11 mouse cellular contexts compared by ENCODE assay signal in genomic region chr4:44602257-44602801, GRCm38 (mm10).
DNase-seq lines count a peak whose midpoint lies in the region; ATAC-seq lines count a peak whose summit lies in the region.
"Had no signal": no experiment of that assay in that cellular context is flagged by ENCODE, and none has a peak within 500 bp of the region (broad histone marks: within the 10 kb centered on the region; RNA-seq: fewer than 3 reads in every experiment).

No protein-coding gene starts in this region.

- H3K4me2 ChIP-seq in midbrain, embryonic 11.5 days: no peak overlapping the region
- H3K4me2 ChIP-seq in midbrain, embryonic 16.5 days (ENCODE audit: low read length): no peak overlapping the region
- H3K4me2 ChIP-seq in heart, embryonic 11.5 days: no peak overlapping the region
- H3K4me2 ChIP-seq: intestine, embryonic 15.5 days had no signal

- no peaks in the 10 kb centered on the region for H3K27me3 ChIP-seq in midbrain, embryonic 11.5 days (ENCODE audit: control insufficient read depth, insufficient read depth, low read length)
- H3K27me3 ChIP-seq in midbrain, embryonic 16.5 days (ENCODE audit: control insufficient read depth, insufficient read depth, low read depth, low read length): no peaks in the 10 kb centered on the region
- H3K27me3 ChIP-seq in embryonic facial prominence, embryonic 10.5 days (replicated peaks; ENCODE audit: low read depth, poor library complexity, severe bottlenecking): 0 out of 2 replicates have a peak, but pooled peaks cover 7% of the 10 kb centered on the region
- peaks cover 2% of the 10 kb centered on the region; the same call in 1 of the 2 replicates for H3K27me3 ChIP-seq in heart, embryonic 11.5 days (ENCODE audit: control insufficient read depth, insufficient read depth, low read length)
- H3K27me3 ChIP-seq: intestine, embryonic 15.5 days had no signal

- H3K9me3 ChIP-seq in midbrain, embryonic 11.5 days (ENCODE audit: control insufficient read depth, low read length): no peaks in the 10 kb centered on the region
- no peaks in the 10 kb centered on the region for H3K9me3 ChIP-seq in midbrain, embryonic 16.5 days (replicated peaks; ENCODE audit: control insufficient read depth, low read length, poor library complexity, severe bottlenecking)
- no peaks in the 10 kb centered on the region for H3K9me3 ChIP-seq in embryonic facial prominence, embryonic 10.5 days
- H3K9me3 ChIP-seq in heart, embryonic 11.5 days (replicated peaks; ENCODE audit: control insufficient read depth, low read length): no peaks in the 10 kb centered on the region
- H3K9me3 ChIP-seq: intestine, embryonic 15.5 days had no signal

- H3K36me3 ChIP-seq in midbrain, embryonic 11.5 days (ENCODE audit: control insufficient read depth, insufficient read depth, low read length): no peaks in the 10 kb centered on the region
- H3K36me3 ChIP-seq in midbrain, embryonic 16.5 days (ENCODE audit: control insufficient read depth, insufficient read depth, low read length): no peaks in the 10 kb centered on the region
- no peaks in the 10 kb centered on the region for H3K36me3 ChIP-seq in embryonic facial prominence, embryonic 10.5 days (replicated peaks)
- no peaks in the 10 kb centered on the region for H3K36me3 ChIP-seq in heart, embryonic 11.5 days (ENCODE audit: control insufficient read depth, insufficient read depth, low read length)
- H3K36me3 ChIP-seq: intestine, embryonic 15.5 days had no signal

- no peak overlapping the region for H3K27ac ChIP-seq in midbrain, embryonic 11.5 days (ENCODE audit: low read depth, low read length)
- no peak overlapping the region for H3K27ac ChIP-seq in midbrain, embryonic 16.5 days (ENCODE audit: low read length)
- no peak overlapping the region for H3K27ac ChIP-seq in embryonic facial prominence, embryonic 10.5 days (replicated peaks)
- H3K27ac ChIP-seq in heart, embryonic 11.5 days (ENCODE audit: low read depth, low read length): no peak overlapping the region
- H3K27ac ChIP-seq: intestine, embryonic 15.5 days had no signal

- no peak for ATAC-seq in midbrain, embryonic 11.5 days (ENCODE audit: low FRiP score)
- ATAC-seq in midbrain, embryonic 16.5 days: no peak
- no peak for ATAC-seq in heart, embryonic 11.5 days (replicated peaks; ENCODE audit: insufficient number of reproducible peaks, low FRiP score, low TSS enrichment)
- ATAC-seq: forebrain, postnatal 0 days; intestine, embryonic 15.5 days had no signal

- peak; percentile 86 for DNase-seq in midbrain, embryonic 11.5 days (ENCODE audit: low spot score, missing footprints)
- peak; percentile 62 for DNase-seq in embryonic facial prominence, embryonic 10.5 days (ENCODE audit: low spot score)
- DNase-seq in kidney, postnatal 10 days: peak; percentile 48
- DNase-seq in layer of hippocampus, postnatal 36 days: no peak
- no peak for DNase-seq in spleen, adult 18-20 months
- DNase-seq: cerebellum, adult 9-10 months; forebrain, postnatal 0 days; right cerebral cortex, postnatal 14 days had no signal

- WGBS in midbrain, embryonic 11.5 days: 6% methylated on average over 5 of the region's 5 CpGs
- WGBS in midbrain, embryonic 16.5 days: 18% methylated on average over 5 of the region's 5 CpGs
- WGBS in embryonic facial prominence, embryonic 10.5 days: 3% methylated on average over 5 of the region's 5 CpGs
- 22% methylated on average over 4 of the region's 5 CpGs for WGBS in heart, embryonic 11.5 days (ENCODE audit: insufficient replicate concordance)

- H3K4me3 ChIP-seq in midbrain, embryonic 11.5 days (ENCODE audit: low read depth, low read length): no peak overlapping the region
- no peak overlapping the region for H3K4me3 ChIP-seq in midbrain, embryonic 16.5 days (ENCODE audit: low read depth, low read length)
- H3K4me3 ChIP-seq in embryonic facial prominence, embryonic 10.5 days: no peak overlapping the region
- no peak overlapping the region for H3K4me3 ChIP-seq in heart, embryonic 11.5 days (ENCODE audit: low read depth, low read length)
- H3K4me3 ChIP-seq: intestine, embryonic 15.5 days had no signal

- peaks cover 5% of the 10 kb centered on the region; the same call in 1 of the 2 replicates for H3K4me1 ChIP-seq in midbrain, embryonic 11.5 days (ENCODE audit: control insufficient read depth, insufficient read depth, low read length)
- peaks cover 10% of the 10 kb centered on the region for H3K4me1 ChIP-seq in midbrain, embryonic 16.5 days (ENCODE audit: control insufficient read depth, insufficient read depth, low read length)
- peaks cover 41% of the 10 kb centered on the region for H3K4me1 ChIP-seq in embryonic facial prominence, embryonic 10.5 days
- no peaks in the 10 kb centered on the region; the same call in 1 of the 2 replicates for H3K4me1 ChIP-seq in heart, embryonic 11.5 days (ENCODE audit: control insufficient read depth, insufficient read depth, low read length)

- no peak overlapping the region for H3K9ac ChIP-seq in midbrain, embryonic 11.5 days (ENCODE audit: low read length)
- no peak overlapping the region for H3K9ac ChIP-seq in midbrain, embryonic 16.5 days (ENCODE audit: low read depth, low read length)
- no peak overlapping the region for H3K9ac ChIP-seq in heart, embryonic 11.5 days (ENCODE audit: low read depth, low read length)
- H3K9ac ChIP-seq: forebrain, postnatal 0 days; intestine, embryonic 15.5 days had no signal

Comparison
In these comparisons a context has a peak if more than half of its experiments do, and no peak if none do; other contexts are left out.
1. DNase-seq: peak in midbrain, embryonic 11.5 days (single experiment), embryonic facial prominence, embryonic 10.5 days (single experiment) and kidney, postnatal 10 days (single experiment); none in layer of hippocampus, postnatal 36 days (0 of 2) and spleen, adult 18-20 months (0 of 2).